Mouse (Mus musculus) left cerebral cortex, postnatal 10 days (tissue): Measurements from ENCODE around the gene Chrnb1. TPM values are rescaled to one million over a fixed set of nuclear protein-coding genes. Genes with fewer than 3 reads are reported as not detected.

Experiments used
- DNase-seq, 2 experiments: peaks; one replicate each; pipeline ENCODE4 v3.0.0; 2021 to 2022; ENCODE audit warnings: low spot score in 2 of 2, mixed read lengths in 1 of 2; ENCODE audit errors: extremely low spot score in 1 of 2
- intact Hi-C: fragments of 180-260 bp; cut with DNase I; formaldehyde crosslinking; loops from one replicate; pipeline ENCODE4 v1.15.1; 2025
- total RNA-seq, 2 experiments: library from RNA; stranded (reverse); gene quantifications; 2 replicates each; pipeline ENCODE4 v1.2.3; 2021

Gene Chrnb1
- total RNA-seq, 2 experiments from 2014 or later: 0.95 to 1.2 TPM

DNA sequence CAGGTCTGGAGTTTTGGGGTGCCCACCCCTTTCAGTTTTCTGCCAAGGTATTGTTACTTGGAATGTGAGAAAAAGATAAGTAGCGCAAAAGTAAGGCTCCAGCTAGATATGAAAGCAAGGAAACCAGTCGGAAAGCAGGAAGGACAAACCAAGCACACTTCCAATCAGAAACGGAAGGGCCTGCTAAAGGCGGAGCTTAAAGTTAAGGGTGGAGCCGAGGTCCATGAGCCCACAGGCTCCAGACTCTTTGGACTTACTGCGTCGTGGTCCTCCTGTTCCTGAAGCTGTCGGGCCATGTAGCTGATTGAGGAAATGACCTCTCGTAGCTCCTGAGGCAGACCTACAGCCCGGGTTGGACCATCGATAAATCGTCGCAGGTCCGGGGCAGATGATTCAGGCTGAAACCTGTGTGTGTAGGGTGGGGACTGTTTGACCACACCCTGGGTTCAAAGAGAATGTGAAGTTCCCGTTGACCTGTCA is 10.9 kb downstream of the Chrnb1 start:
- no peak for DNase-seq
- intact Hi-C loops: no loop called here

DNA sequence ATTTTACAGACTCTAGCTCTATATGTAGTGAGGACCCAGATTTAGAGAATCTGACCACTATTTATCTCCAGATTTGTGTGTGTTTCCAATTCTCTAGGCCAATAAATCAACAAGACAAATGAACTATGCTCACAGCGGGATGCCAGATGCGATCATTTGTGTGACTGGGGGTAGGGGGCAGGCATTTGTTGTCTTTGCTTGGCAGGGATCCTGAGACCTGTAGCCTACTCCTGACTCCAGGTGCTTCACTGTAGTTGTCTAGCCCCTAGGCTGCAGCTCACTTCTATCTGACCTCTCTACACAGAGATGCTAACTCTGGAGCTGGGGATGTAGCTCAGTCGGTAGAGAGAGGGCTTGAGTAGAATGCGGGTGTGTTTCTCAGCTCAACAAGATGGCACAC is 13.9 kb downstream of the Chrnb1 start:
- DNase-seq: no peak
- intact Hi-C loops: no loop called here

DNA sequence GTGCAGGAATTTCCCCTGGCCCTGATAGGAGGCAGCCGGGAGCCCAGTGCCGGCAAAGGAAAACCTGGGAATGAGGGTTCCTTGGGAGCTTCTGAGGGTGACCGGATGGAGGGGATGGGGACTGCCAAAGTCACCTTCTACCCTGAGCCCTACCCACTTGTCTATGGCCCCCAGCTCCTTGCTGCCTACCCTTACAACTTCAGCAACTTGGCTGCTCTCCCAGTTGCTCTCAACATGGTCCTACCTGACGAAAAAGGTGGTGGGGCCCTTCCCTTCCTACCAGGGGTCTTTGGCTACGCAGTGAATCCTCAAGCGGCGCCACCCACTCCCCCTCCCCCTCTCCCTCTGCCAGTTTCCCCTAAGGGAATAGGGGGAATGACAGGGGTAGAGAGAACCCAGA is 16.8 kb downstream of the Chrnb1 start:
- intact Hi-C loops: no loop called here
- DNase-seq: no peak

- DNase-seq: peak in 1 of 2 experiments; percentile 60
- intact Hi-C loops: no loop called here
These were observed 17.3 kb downstream of the Chrnb1 start for GRCm38 (mm10) chr11:69778258-69778982.

GRCm38 (mm10) chr11:69777504-69778257 is 18.1 kb downstream of the Chrnb1 start:
- no peak for DNase-seq
- intact Hi-C loops: no loop called here

GRCm38 (mm10) chr11:69776488-69776887 is 19.3 kb downstream of the Chrnb1 start:
- DNase-seq: no peak
- intact Hi-C loops: no loop called here

DNA sequence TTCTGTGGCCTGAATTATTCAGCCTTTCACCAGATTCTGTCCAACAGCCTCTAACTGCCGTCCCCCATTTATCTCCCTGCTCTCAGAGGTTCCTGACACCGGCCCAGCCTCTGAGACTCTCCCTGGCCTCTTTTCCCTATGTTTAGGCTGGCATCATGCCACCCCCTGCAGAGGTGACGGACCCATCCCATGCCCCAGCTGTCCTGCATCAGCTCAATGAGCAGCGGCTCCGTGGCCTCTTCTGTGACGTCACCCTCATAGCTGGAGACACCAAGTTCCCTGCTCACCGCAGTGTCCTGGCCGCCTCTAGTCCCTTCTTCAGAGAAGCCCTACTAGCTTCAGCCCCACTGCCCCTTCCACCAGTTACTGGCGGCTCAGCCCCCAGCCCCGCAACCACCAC is 20.0 kb downstream of the Chrnb1 start:
- peak in 1 of 2 experiments; percentile 60 for DNase-seq

GRCm38 (mm10) chr11:69774961-69775360 is 20.8 kb downstream of the Chrnb1 start:
- no peak for DNase-seq
- intact Hi-C loops: no loop called here

More for the DNA sequence above, 20.0 kb downstream of the Chrnb1 start:
- intact Hi-C loops: no loop called here

DNA sequence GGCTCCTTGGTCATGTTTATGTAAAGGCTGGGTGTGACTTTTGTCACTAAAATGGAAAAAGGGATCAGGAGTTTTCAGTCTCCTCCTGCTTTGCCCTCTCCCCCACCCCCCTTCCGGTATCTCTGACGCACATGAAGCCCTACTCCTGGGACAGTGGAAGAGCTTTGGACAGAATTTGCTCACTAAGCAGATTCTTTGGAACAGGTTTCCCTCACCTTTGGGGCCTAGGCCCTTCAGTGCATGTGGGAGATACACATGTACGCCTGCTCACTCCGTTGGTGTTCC is 28.2 kb downstream of the Chrnb1 start:
- DNase-seq: no peak
- intact Hi-C loops: no loop called here

DNA sequence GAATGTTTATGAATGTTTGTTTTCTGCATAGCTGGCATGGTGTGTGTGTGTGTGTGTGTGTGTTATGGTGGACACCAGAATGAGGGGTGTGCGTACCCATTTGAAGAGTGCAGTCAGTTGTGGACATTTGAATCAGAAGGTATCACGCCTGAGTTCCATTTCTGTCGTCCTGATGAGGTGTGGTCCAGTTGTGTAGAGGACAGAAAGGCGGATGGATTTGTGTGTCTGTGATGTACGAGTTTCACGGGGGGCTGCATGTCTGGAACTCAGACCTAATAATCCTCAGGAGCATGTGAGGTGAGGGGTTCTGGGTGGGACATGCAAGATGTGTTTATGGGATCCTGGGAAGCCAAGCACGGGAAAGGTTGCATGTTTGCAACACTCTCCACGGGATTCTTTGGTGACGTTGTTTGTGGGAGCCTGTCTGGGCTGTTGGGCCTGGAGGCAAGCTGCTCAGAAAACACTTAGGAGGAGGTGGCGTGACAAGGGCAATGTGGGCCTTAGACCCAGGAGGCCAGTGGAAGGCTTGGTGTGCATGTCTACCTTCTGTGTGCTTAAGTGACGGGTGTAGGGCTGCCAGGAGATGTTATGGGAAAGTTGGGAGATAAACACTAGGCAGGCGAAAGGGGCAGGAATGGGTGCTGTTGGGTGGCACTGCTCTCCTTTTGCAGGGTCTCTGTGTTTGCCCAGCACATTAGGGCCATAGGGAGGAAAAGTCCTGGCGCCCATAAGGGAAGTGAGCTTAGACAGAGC is 28.7 kb downstream of the Chrnb1 start:
- intact Hi-C loops: no loop called here

DNA sequence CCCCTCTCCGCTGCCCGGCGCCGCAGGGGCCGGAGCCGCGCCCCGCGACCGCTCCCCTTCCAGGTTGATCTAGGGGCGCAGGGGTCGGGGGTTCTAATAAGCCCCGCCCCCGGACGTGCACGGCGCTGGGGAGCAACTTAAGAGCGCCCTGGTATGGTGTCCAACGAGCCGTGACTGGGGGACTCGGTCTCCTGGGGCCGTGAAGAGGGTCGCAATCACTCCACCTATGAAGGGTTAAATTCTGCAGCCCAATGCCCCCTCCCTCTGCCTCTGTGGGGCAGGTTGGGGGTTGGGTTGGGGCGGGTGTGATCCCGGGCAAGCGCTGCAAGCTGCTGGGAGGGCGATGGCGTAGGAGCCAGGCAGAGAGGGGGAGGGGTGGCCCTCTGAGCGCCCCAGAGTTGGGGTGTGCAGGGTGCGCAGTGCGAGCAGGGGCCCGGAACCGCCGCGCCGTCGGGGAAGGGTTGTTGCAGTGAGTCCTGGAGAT is 29.6 kb downstream of the Chrnb1 start:
- intact Hi-C loops: no loop called here
- DNase-seq: peak; percentile 59 to 87

More for the DNA sequence above, 28.7 kb downstream of the Chrnb1 start:
- DNase-seq: no peak

- no peak for DNase-seq
- intact Hi-C loops: no loop called here
These were observed 30.3 kb downstream of the Chrnb1 start, which contains the start of gene Zbtb4 for GRCm38 (mm10) chr11:69765221-69766125. Zbtb4 (plus strand) TSS chr11:69765912.

DNA sequence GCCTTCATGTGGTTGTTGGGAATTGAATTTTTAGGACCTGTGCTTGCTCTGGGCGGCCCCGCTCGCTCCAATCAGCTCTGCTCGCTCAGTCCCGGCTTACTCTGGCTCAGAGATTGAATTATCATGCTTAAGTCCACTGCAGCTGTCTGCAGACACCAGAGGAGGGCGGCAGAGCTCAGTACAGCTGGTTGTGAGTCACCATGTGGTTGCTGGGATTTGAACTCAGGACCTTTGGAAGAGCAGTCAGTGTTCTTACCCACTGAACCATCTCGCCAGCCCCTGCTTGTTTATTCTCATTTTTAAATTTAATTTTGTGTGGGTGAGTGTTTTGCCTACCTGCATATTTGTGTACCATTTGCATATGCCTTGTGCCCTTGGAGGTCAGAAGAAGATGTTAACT is 32.2 kb downstream of the Chrnb1 start:
- intact Hi-C loops: no loop called here
- DNase-seq: no peak

GRCm38 (mm10) chr11:69761868-69762267 is 33.9 kb downstream of the Chrnb1 start, which contains the start of gene Slc35g3:
Slc35g3 (minus strand) TSS chr11:69761968.
- DNase-seq: no peak
- intact Hi-C loops: no loop called here

- intact Hi-C loops: no loop called here
- no peak for DNase-seq
These were observed 34.9 kb downstream of the Chrnb1 start for GRCm38 (mm10) chr11:69760901-69761200.

GRCm38 (mm10) chr11:69760160-69760900 is 35.4 kb downstream of the Chrnb1 start:
- peak in 1 of 2 experiments; percentile 43 for DNase-seq
- intact Hi-C loops: no loop called here

DNA sequence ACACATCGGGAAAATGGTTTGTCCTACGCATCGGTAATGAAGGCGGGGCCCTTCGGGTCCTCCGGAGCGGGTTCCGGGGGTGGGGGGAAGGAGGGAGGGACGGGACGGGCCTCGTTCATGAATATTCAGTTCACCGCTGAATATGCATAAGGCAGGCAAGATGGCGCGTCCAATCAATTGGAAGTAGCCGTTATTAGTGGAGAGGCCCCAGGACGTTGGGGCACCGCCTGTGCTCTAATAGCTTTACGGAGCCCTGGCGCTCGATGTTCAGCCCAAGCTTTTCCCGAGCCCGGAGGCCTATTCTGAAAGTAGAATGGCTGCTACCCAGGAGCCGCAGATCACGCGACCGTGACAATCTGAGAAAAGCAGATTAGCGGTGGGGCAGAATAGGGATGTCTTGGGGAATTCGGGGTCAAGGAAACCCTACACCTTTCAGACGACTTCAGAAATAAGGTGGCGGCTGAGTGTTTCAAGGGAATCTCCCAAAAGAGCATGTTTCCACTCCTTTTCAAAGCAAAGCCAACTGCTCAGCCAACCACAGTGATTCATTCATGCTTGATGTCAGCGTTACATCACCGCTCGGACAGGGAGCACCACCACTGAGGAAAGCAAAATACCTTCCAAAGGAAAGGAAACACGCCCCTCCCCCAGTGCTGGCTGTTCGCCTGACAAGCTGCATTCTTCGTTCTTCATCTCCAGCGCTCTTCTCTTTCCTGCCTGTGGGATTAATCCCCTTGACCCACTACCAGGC is 36.6 kb downstream of the Chrnb1 start:
- DNase-seq: peak; percentile 87 to 91
- intact Hi-C loops: loop anchor here (2.0 to 5.0 kb wide), 2 partner anchors 44 to 78 kb away; partner anchors contain the start of genes Nlgn2 and Tmem256
